Mouse (Mus musculus) lung, postnatal 0 days (tissue): ENCODE measurements around the gene Bach2.

Source experiments
- CTCF ChIP-seq: IDR thresholded peaks from 2 replicates; pipeline ENCODE4 v1.5.1; 2016; ENCODE audit warnings: antibody characterized with exemption, mild to moderate bottlenecking
- EP300 ChIP-seq: IDR thresholded peaks from 2 replicates; pipeline ENCODE4 v1.6.1; 2016; ENCODE audit warnings: antibody characterized with exemption, mild to moderate bottlenecking, control low read depth

DNA sequence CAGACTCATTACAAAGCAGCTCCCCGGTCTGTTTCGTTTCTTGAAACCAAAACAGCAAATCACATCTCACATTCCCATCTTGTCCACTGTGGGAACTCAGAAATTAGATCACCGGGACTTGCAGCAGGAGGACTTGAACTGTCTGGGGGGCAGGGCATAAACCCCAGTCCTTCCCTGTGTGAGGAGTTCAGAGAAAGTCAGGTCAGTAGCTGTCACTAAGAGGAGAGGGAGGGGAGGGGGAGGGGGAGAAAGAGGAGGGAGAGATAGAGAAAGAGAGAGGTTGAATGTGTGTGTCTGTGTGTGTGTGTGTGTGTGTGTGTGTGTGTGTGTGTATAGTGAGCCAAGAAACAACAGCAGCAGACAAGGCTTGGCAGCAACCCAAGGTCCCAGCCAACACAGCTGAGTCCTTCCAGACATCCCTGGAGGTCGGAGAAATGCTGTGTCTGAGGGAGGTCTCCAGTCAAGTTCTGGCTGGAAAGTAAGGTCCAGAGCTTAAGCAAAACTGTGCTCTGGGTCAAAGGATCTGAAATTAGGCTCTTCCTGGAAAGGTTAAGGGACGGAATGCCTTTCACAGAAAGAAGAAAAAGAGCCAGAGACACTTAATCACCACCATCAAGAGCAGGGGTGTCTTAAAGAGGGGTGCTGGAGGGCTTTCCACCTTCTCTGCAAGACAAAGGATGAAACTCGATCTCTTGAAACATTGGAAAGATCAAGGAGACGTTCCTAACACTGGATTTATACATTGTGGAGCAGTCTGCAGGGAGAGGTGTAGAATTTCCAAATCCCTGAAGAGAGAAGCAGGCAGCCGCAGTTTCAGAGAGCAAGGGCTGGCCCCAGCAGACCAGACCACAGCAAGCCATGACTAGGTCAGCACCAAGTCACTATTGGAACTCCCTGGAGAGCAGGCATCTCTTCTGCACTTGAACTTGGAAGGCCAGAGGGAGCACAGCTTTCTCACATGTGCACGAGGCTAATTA, 42.4 kb upstream of the Bach2 start:
- TF ChIP-seq CTCF, result no peak
- no peak for TF ChIP-seq EP300
